Mouse (Mus musculus): Measurements from ENCODE around the gene Dlg2.

DNA sequence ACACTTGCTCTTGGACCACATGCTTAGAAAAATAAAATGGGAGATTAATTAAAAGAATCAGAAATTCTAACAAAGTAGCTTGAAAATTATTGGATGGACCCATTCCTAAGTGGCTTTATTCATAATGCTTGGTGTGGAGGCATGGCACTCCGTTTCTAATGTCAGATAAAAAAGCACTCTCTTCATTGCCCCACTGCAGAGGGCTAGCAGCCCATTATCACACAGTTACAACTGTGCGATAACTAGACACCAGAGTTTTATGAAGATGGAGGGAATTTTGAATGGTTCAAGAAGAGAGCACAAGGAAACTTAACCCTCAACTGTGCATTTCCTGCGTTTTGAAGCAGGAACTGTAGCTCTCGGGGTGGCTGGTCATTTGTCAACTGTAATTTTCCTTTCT is 1950.8 kb downstream of the Dlg2 start:
- TF ChIP-seq CTCF (IDR thresholded peaks at IDR 0.05; ENCODE audit: low read depth, low read length) (no peak), EP300 (IDR thresholded peaks at IDR 0.05; ENCODE audit: insufficient read depth, low read depth, low read length) (no peak), POLR2A (IDR thresholded peaks at IDR 0.05; ENCODE audit: insufficient read depth, low read length) (no peak)

Data from ES-Bruce4 (cell line).